Mouse (Mus musculus) megakaryocyte, embryonic 14.5 days (primary cell): ENCODE data around the gene Fads2. TPM values are rescaled to one million over a fixed set of nuclear protein-coding genes. Genes with fewer than 3 reads are reported as not detected.

Experiments
- H3K27me3 ChIP-seq: replicated peaks from 2 replicates; pipeline ENCODE3; 2012; ENCODE audit warnings: inconsistent platforms
- H3K36me3 ChIP-seq: replicated peaks from 2 replicates; pipeline ENCODE3; 2012; ENCODE audit warnings: low read length, inconsistent platforms, mixed read lengths
- H3K4me1 ChIP-seq: 2 replicates; pipeline ENCODE4 v1.6.1; 2012; ENCODE audit warnings: inconsistent platforms
- H3K4me3 ChIP-seq: replicated peaks from 2 replicates; pipeline ENCODE3; 2012; ENCODE audit warnings: moderate library complexity, mild to moderate bottlenecking, inconsistent platforms
- H3K9me3 ChIP-seq: 2 replicates; pipeline ENCODE4 v1.6.1; 2012; ENCODE audit warnings: inconsistent platforms
- FLI1 ChIP-seq: IDR thresholded peaks from 2 replicates; pipeline ENCODE4 v1.6.1; 2012; ENCODE audit warnings: low read length, inconsistent platforms, mixed read lengths
- GATA1 ChIP-seq: IDR thresholded peaks from 3 replicates; pipeline ENCODE4 v1.6.1; 2012; ENCODE audit warnings: mixed read lengths, low read length, inconsistent platforms, borderline replicate concordance
- polyA plus RNA-seq: library from polyadenylated mRNA; stranded (reverse); fragments of >175 nt; gene quantifications from 2 replicates; pipeline ENCODE4 v1.2.3, GENCODE M21; 2012; ENCODE audit warnings: low replicate concordance; ENCODE audit not compliant: insufficient read depth

The Fads2 gene
- polyA plus RNA-seq, 1 experiment, result 271 TPM

GRCm38 (mm10) chr19:10078392-10078791 lies 23.2 kb downstream of the Fads2 start:
- Histone ChIP-seq H3K27me3 (no peaks in the 10 kb centered on the region), H3K36me3 (peaks cover 95% of the 10 kb centered on the region), H3K9me3 (peaks cover 11% of the 10 kb centered on the region), H3K4me1 (peaks cover 98% of the 10 kb centered on the region), H3K4me3 (no peak overlapping the region)
- TF ChIP-seq GATA1, result no peak
- no peak for TF ChIP-seq FLI1

GRCm38 (mm10) chr19:10073145-10073544 lies 28.4 kb downstream of the Fads2 start:
- TF ChIP-seq GATA1, result no peak
- Histone ChIP-seq H3K27me3 (no peaks in the 10 kb centered on the region), H3K36me3 (peaks cover 100% of the 10 kb centered on the region), H3K4me3 (no peak overlapping the region), H3K9me3 (peaks cover 19% of the 10 kb centered on the region), H3K4me1 (peaks cover 96% of the 10 kb centered on the region)

- no peak for TF ChIP-seq GATA1
- no peak for TF ChIP-seq FLI1
- Histone ChIP-seq H3K4me3 (no peak overlapping the region), H3K27me3 (no peaks in the 10 kb centered on the region), H3K36me3 (peaks cover 100% of the 10 kb centered on the region), H3K9me3 (peaks cover 19% of the 10 kb centered on the region), H3K4me1 (peaks cover 96% of the 10 kb centered on the region)
Measured at GRCm38 (mm10) chr19:10071892-10072291, 29.7 kb downstream of the Fads2 start.

- H3K4me1 ChIP-seq, result peaks cover 96% of the 10 kb centered on the region
- peaks cover 100% of the 10 kb centered on the region for H3K36me3 ChIP-seq
- TF ChIP-seq GATA1, result no peak
- TF ChIP-seq FLI1, result no peak
- H3K9me3 ChIP-seq, result peaks cover 19% of the 10 kb centered on the region
- no peaks in the 10 kb centered on the region for H3K27me3 ChIP-seq
- H3K4me3 ChIP-seq, result no peak overlapping the region
Measured at GRCm38 (mm10) chr19:10071166-10071565, 30.4 kb downstream of the Fads2 start.

- TF ChIP-seq GATA1 (no peak), FLI1 (no peak)
- Histone ChIP-seq H3K27me3 (no peaks in the 10 kb centered on the region), H3K9me3 (peaks cover 14% of the 10 kb centered on the region), H3K4me1 (peaks cover 96% of the 10 kb centered on the region), H3K36me3 (peaks cover 100% of the 10 kb centered on the region), H3K4me3 (peak overlapping the region; percentile 1)
Measured at GRCm38 (mm10) chr19:10070186-10070980, 31.2 kb downstream of the Fads2 start.

GRCm38 (mm10) chr19:10067701-10068100 lies 33.8 kb downstream of the Fads2 start:
- Histone ChIP-seq H3K36me3 (peaks cover 100% of the 10 kb centered on the region), H3K4me1 (peaks cover 98% of the 10 kb centered on the region)
- TF ChIP-seq FLI1 (no peak), GATA1 (no peak)

GRCm38 (mm10) chr19:10066502-10066901 lies 35.0 kb downstream of the Fads2 start:
- H3K4me3 ChIP-seq, result peak overlapping the region; percentile 44
- H3K36me3 ChIP-seq, result peaks cover 100% of the 10 kb centered on the region
- TF ChIP-seq GATA1 (no peak), FLI1 (no peak)
- H3K27me3 ChIP-seq, result no peaks in the 10 kb centered on the region
- peaks cover 100% of the 10 kb centered on the region for H3K4me1 ChIP-seq
- peaks cover 8% of the 10 kb centered on the region; the same call in 1 of the 2 replicates for H3K9me3 ChIP-seq

More at GRCm38 (mm10) chr19:10067701-10068100, 33.8 kb downstream of the Fads2 start:
- Histone ChIP-seq H3K9me3 (peaks cover 8% of the 10 kb centered on the region; the same call in 1 of the 2 replicates), H3K27me3 (no peaks in the 10 kb centered on the region), H3K4me3 (no peak overlapping the region)

DNA sequence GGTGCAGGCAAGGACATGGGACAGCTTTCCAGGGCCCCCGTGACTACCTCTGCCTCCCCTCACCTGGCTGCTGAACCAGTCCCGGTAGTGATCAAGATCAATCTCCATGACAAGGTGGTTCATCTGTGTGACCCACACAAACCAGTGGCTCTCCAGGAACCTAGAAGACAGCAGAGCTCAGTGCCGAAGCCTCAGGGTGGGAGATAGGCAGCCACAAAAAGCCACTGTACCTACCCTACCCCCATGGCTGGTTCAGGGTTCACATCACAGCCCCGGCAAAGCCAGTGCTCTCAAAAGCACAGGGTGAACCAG lies 35.4 kb downstream of the Fads2 start:
- H3K9me3 ChIP-seq, result peaks cover 8% of the 10 kb centered on the region; the same call in 1 of the 2 replicates
- H3K4me3 ChIP-seq, result peak overlapping the region; percentile 74
- no peaks in the 10 kb centered on the region for H3K27me3 ChIP-seq
- peaks cover 100% of the 10 kb centered on the region for H3K4me1 ChIP-seq
- H3K36me3 ChIP-seq, result peaks cover 100% of the 10 kb centered on the region
- TF ChIP-seq GATA1 (no peak), FLI1 (no peak)

DNA sequence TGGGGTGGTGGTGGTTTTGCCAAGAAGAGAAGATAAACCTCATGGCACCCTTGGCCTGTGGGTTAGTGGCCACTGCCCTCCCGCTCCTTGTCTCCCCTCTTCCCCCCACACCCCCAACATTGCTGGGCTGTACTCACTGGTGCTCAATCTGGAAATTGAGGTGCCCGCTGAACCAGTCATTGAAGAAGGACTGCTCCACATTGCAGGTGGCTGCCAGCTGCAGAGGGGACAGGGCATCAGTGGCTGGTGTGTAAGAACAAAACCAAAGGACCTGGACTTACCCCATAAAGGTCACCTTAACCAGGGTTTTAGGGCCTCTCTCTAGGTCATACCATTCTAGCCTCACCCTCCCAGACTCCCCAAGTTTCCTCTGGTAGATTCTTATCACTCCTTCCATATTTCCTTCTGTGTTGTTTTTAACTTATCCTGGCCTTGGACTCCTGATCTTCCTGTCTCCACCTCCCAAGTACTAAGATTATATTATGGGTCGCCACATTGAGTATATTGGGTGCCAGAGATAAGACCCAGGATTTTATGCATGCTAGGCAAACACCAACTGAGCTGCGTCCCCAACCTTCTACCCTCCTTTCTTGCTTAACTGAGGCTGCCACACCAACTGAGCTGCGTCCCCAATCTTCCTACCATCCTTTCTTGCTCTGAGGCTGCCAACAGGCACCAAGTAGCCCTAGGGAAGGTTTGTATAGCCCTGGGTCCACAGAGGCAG lies 35.9 kb downstream of the Fads2 start:
- H3K4me1 ChIP-seq, result peaks cover 100% of the 10 kb centered on the region
- H3K27me3 ChIP-seq, result no peaks in the 10 kb centered on the region
- peaks cover 8% of the 10 kb centered on the region; the same call in 1 of the 2 replicates for H3K9me3 ChIP-seq
- TF ChIP-seq GATA1 (no peak), FLI1 (no peak)
- H3K4me3 ChIP-seq, result peak overlapping the region; percentile 79
- peaks cover 100% of the 10 kb centered on the region for H3K36me3 ChIP-seq
